ENCODE assay signal across 9 mouse cellular contexts in the genomic region with DNA sequence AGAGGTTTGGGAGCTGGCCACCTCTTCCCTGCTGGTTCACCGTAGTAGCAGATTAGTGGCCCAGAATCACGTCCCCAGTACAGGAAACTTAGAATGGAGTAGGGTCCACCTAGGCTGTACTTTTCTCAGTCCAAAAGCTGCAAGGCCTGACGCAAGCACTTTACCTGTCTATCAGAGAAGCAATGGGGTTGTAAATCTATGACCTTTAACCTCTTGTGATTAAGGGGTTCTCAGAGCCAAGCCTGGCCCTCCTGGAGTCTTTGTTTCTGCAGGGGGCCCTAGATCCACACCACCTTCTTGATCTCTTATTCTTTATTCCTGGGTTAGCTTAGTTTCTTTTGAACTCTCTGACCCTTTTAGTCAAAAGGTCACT. TPM values are rescaled to one million over a fixed set of nuclear protein-coding genes. Genes with fewer than 3 reads are reported as not detected.
DNase-seq lines count a peak whose midpoint lies in the region; ATAC-seq and TF ChIP-seq lines count a peak whose summit lies in the region.
"Had no signal": no experiment of that assay in that cellular context is flagged by ENCODE, and none has a peak within 500 bp of the region (broad histone marks: within the 10 kb centered on the region; RNA-seq: fewer than 3 reads in every experiment).

No protein-coding gene starts in this region.

- peak overlapping the region; percentile 97 for H3K4me2 ChIP-seq in heart, embryonic 12.5 days
- H3K4me2 ChIP-seq in hindbrain, embryonic 11.5 days (replicated peaks; ENCODE audit: low read depth, low read length): peak overlapping the region; percentile 93
- peak overlapping the region; percentile 91 for H3K4me2 ChIP-seq in midbrain, embryonic 12.5 days (replicated peaks)

- H3K4me3 ChIP-seq in heart, embryonic 12.5 days: peak overlapping the region; percentile 74
- H3K4me3 ChIP-seq in ES-Bruce4 (ENCODE audit: low read depth, low read length): peak overlapping the region; percentile 88
- peak overlapping the region; percentile 58 for H3K4me3 ChIP-seq in hindbrain, embryonic 11.5 days (ENCODE audit: low read depth, low read length)
- H3K4me3 ChIP-seq in midbrain, embryonic 12.5 days: peak overlapping the region; percentile 63

- ATAC-seq in heart, embryonic 12.5 days (ENCODE audit: insufficient number of reproducible peaks, low FRiP score): no peak
- no peak for ATAC-seq in hindbrain, embryonic 11.5 days (ENCODE audit: low FRiP score)
- no peak for ATAC-seq in midbrain, embryonic 12.5 days (ENCODE audit: low FRiP score, low read depth)
- ATAC-seq: CD4-positive, CD25-positive, alpha-beta regulatory T cell, adult 4 months had no signal

- peaks cover 28% of the 10 kb centered on the region for H3K4me1 ChIP-seq in heart, embryonic 12.5 days (replicated peaks)
- H3K4me1 ChIP-seq in ES-Bruce4 (ENCODE audit: control insufficient read depth, insufficient read depth, low read length): peaks cover 2% of the 10 kb centered on the region
- H3K4me1 ChIP-seq in hindbrain, embryonic 11.5 days (replicated peaks; ENCODE audit: control insufficient read depth, insufficient read depth, low read length): peaks cover 16% of the 10 kb centered on the region
- H3K4me1 ChIP-seq in midbrain, embryonic 12.5 days: peaks cover 29% of the 10 kb centered on the region

- intact Hi-C loops in heart, postnatal 25 days (cut with DNase I): loop anchor here (5.0 kb wide), 1 partner anchor 36 kb away; no protein-coding TSS in a partner anchor

- no peak for DNase-seq in heart, postnatal 25 days (ENCODE audit: low spot score)
- no peak for DNase-seq in hindbrain, embryonic 11.5 days (ENCODE audit: low spot score)
- DNase-seq in frontal cortex, postnatal 10 days (ENCODE audit: low spot score in 2 of 2): no peak
- DNase-seq in right cerebral cortex, postnatal 25 days: no peak
- no peak for DNase-seq in adrenal gland, adult 8-10 months

- H3K9ac ChIP-seq in heart, embryonic 12.5 days: peak overlapping the region; percentile 88
- peak overlapping the region; percentile 93 for H3K9ac ChIP-seq in ES-Bruce4 (ENCODE audit: low read depth, poor library complexity, severe bottlenecking)
- peak overlapping the region; percentile 88 for H3K9ac ChIP-seq in hindbrain, embryonic 11.5 days (ENCODE audit: low read depth, low read length)
- peak overlapping the region; percentile 80 for H3K9ac ChIP-seq in midbrain, embryonic 12.5 days (replicated peaks)

- no peak for TF ChIP-seq EP300 in ES-Bruce4 (IDR thresholded peaks at IDR 0.05; ENCODE audit: insufficient read depth, low read depth, low read length)

- no peak for TF ChIP-seq POLR2A in ES-Bruce4 (IDR thresholded peaks at IDR 0.05; ENCODE audit: insufficient read depth, low read length)

- peaks cover 10% of the 10 kb centered on the region for H3K36me3 ChIP-seq in heart, embryonic 12.5 days
- H3K36me3 ChIP-seq in ES-Bruce4 (ENCODE audit: control insufficient read depth, insufficient read depth, low read length, poor library complexity, severe bottlenecking): peaks cover 3% of the 10 kb centered on the region; the same call in 1 of the 2 replicates
- H3K36me3 ChIP-seq in hindbrain, embryonic 11.5 days (ENCODE audit: control insufficient read depth, insufficient read depth, low read length): no peaks in the 10 kb centered on the region
- peaks cover 21% of the 10 kb centered on the region for H3K36me3 ChIP-seq in midbrain, embryonic 12.5 days

- TF ChIP-seq CTCF in ES-Bruce4 (IDR thresholded peaks at IDR 0.05; ENCODE audit: low read depth, low read length): no peak

- peaks cover 29% of the 10 kb centered on the region for H3K27me3 ChIP-seq in heart, embryonic 12.5 days (replicated peaks)
- H3K27me3 ChIP-seq in ES-Bruce4 (ENCODE audit: control insufficient read depth, insufficient read depth, low read length, poor library complexity, severe bottlenecking): no peaks in the 10 kb centered on the region
- H3K27me3 ChIP-seq in hindbrain, embryonic 11.5 days (ENCODE audit: control insufficient read depth, insufficient read depth, low read length): no peaks in the 10 kb centered on the region
- H3K27me3 ChIP-seq in midbrain, embryonic 12.5 days: peaks cover 23% of the 10 kb centered on the region

- WGBS in heart, embryonic 12.5 days: 10% methylated on average over 3 of the region's 3 CpGs
- 7% methylated on average over 3 of the region's 3 CpGs for WGBS in hindbrain, embryonic 11.5 days
- WGBS in midbrain, embryonic 12.5 days: 4% methylated on average over 3 of the region's 3 CpGs

- no peaks in the 10 kb centered on the region for H3K9me3 ChIP-seq in heart, embryonic 12.5 days (replicated peaks)
- no peaks in the 10 kb centered on the region; the same call in 1 of the 2 replicates for H3K9me3 ChIP-seq in ES-Bruce4 (replicated peaks; ENCODE audit: control insufficient read depth, insufficient read depth, low read length, poor library complexity, severe bottlenecking)
- H3K9me3 ChIP-seq in hindbrain, embryonic 11.5 days (ENCODE audit: control insufficient read depth, low read length): 0 out of 2 replicates have a peak, but pooled peaks cover 2% of the 10 kb centered on the region
- H3K9me3 ChIP-seq in midbrain, embryonic 12.5 days: no peaks in the 10 kb centered on the region

- peak overlapping the region; percentile 67; the same call in 1 of the 2 replicates for H3K27ac ChIP-seq in heart, embryonic 12.5 days (ENCODE audit: poor library complexity, severe bottlenecking)
- no peak overlapping the region for H3K27ac ChIP-seq in ES-Bruce4 (ENCODE audit: insufficient read depth, low read length)
- H3K27ac ChIP-seq in hindbrain, embryonic 11.5 days (ENCODE audit: low read depth, low read length): peak overlapping the region; percentile 68; the same call in 1 of the 2 replicates
- peak overlapping the region; percentile 54; the same call in 1 of the 2 replicates for H3K27ac ChIP-seq in midbrain, embryonic 12.5 days (replicated peaks)

RNA-seq across cellular contexts. Expression of a gene that starts 0.9 kb away (rescaled TPM):
- polyA plus RNA-seq in heart, embryonic 12.5 days (2016; fragmentation: Nextera tagmentation; extraction: Ambion mirVana): 142 and 145 TPM in 2 replicates
- 10 to 100 TPM; 94.1 to 94.2 TPM for total RNA-seq in heart, postnatal 25 days (2021)
- 48.1 and 51.7 TPM in 2 replicates for polyA plus RNA-seq in ES-Bruce4 (2011; ENCODE audit: insufficient read depth, insufficient read length, low read depth, missing spikeins)
- polyA plus RNA-seq in hindbrain, embryonic 11.5 days (2014; fragmentation: Nextera tagmentation; extraction: Ambion mirVana): 119 and 121 TPM in 2 replicates
- 118 and 156 TPM in 2 replicates for polyA plus RNA-seq in midbrain, embryonic 12.5 days (2016; fragmentation: Nextera tagmentation; extraction: Ambion mirVana)
- total RNA-seq in adrenal gland, adult 8-10 months (2022): 10 to 100 TPM; 24.9 to 34.2 (median 29.2) TPM
- polyA plus RNA-seq: CD4-positive, CD25-positive, alpha-beta regulatory T cell, adult 4 months had no signal
